Mouse (Mus musculus) limb, embryonic 11.5 days (tissue): ENCODE measurements around the gene Errfi1. TPM values are rescaled to one million over a fixed set of nuclear protein-coding genes. Genes with fewer than 3 reads are reported as not detected.

Experiments used
- ATAC-seq: fragments of 200-750 bp; cut with Nextera tagmentation; 2 replicates; pipeline ENCODE4 v1.8.0; 2017; ENCODE audit warnings: low read depth; ENCODE audit not compliant: insufficient number of reproducible peaks, low FRiP score, low TSS enrichment
- DNase-seq: peaks from one replicate; pipeline ENCODE4 v3.0.0-alpha.2; 2015; ENCODE audit warnings: low spot score
- H3K27ac ChIP-seq: fragments of 300-500 bp; sonication (generic); replicated peaks from 2 replicates; pipeline ENCODE4 v1.5.1; 2014; ENCODE audit warnings: low read depth, mild to moderate bottlenecking, low read length
- H3K27me3 ChIP-seq: fragments of 300-500 bp; sonication (generic); 2 replicates; pipeline ENCODE4 v1.6.1; 2014; ENCODE audit warnings: mild to moderate bottlenecking, low read length, mixed read lengths; ENCODE audit not compliant: control insufficient read depth, insufficient read depth
- H3K36me3 ChIP-seq: fragments of 300-500 bp; sonication (generic); 2 replicates; pipeline ENCODE4 v1.6.1; 2014; ENCODE audit warnings: mild to moderate bottlenecking, low read length, moderate library complexity, mixed read lengths; ENCODE audit not compliant: control insufficient read depth, insufficient read depth
- H3K4me1 ChIP-seq: fragments of 300-500 bp; sonication (generic); 2 replicates; pipeline ENCODE4 v1.6.1; 2014; ENCODE audit warnings: low read length, mixed read lengths; ENCODE audit not compliant: control insufficient read depth, insufficient read depth
- H3K4me2 ChIP-seq: fragments of 300-500 bp; sonication (generic); 2 replicates; pipeline ENCODE4 v1.6.1; 2014; ENCODE audit warnings: low read depth, mild to moderate bottlenecking, moderate library complexity; ENCODE audit not compliant: severe bottlenecking
- H3K4me3 ChIP-seq: fragments of 300-500 bp; sonication (generic); 2 replicates; pipeline ENCODE4 v1.5.1; 2014; ENCODE audit warnings: low read depth, low read length
- H3K9ac ChIP-seq: fragments of 300-500 bp; sonication (generic); 2 replicates; pipeline ENCODE4 v1.6.1; 2014; ENCODE audit warnings: mild to moderate bottlenecking, low read length
- H3K9me3 ChIP-seq: fragments of 300-500 bp; sonication (generic); 2 replicates; pipeline ENCODE4 v1.6.1; 2016; ENCODE audit warnings: low read length; ENCODE audit not compliant: control insufficient read depth
- WGBS: fragments of 180-500 bp; shearing (Covaris S2); extraction: QIAGEN DNeasy Blood & Tissue Kit; methylation state at CpG from one replicate; pipeline ENCODE4 v1.1.7; 2014; 5-methylcytosine and 5-hydroxymethylcytosine counted together
- polyA plus RNA-seq: library from polyadenylated mRNA; unstranded; fragments of >200 nt; fragmentation: Nextera tagmentation; extraction: Ambion mirVana; gene quantifications from 2 replicates; pipeline ENCODE4 v1.2.1, GENCODE M21; 2014

The Errfi1 gene
- polyA plus RNA-seq, 1 experiment from 2014 or later: 34.7 TPM

GRCm38 (mm10) chr4:150917336-150918027 lies 63.8 kb downstream of the Errfi1 start:
- no peak overlapping the region for H3K4me2 ChIP-seq
- no peak overlapping the region for H3K4me3 ChIP-seq
- ATAC-seq (no peak), DNase-seq (no peak)
- no peak overlapping the region for H3K9ac ChIP-seq
- no peak overlapping the region for H3K27ac ChIP-seq
- peaks cover 9% of the 10 kb centered on the region; the same call in 1 of the 2 replicates for H3K4me1 ChIP-seq
- WGBS: 76% methylated on average over 8 of the region's 8 CpGs
- H3K36me3 ChIP-seq: no peaks in the 10 kb centered on the region
- H3K9me3 ChIP-seq: no peaks in the 10 kb centered on the region
- no peaks in the 10 kb centered on the region for H3K27me3 ChIP-seq

Other genes with a start within 250 kb of the Errfi1 start
- 0.73 and 1.0 TPM in 2 replicates for gene Slc45a1, start 201.7 kb upstream of the Errfi1 start, polyA plus RNA-seq
- gene Park7, start 60.5 kb downstream of the Errfi1 start, polyA plus RNA-seq: 486 and 501 TPM in 2 replicates
- 0.69 and 0.72 TPM in 2 replicates for gene Tnfrsf9, start 60.6 kb downstream of the Errfi1 start, polyA plus RNA-seq
- gene Uts2, start 143.2 kb downstream of the Errfi1 start, polyA plus RNA-seq: not detected in 2 replicates
- 6.7 and 7.5 TPM in 2 replicates for gene Per3, start 190.7 kb downstream of the Errfi1 start, polyA plus RNA-seq
- 87.8 and 93.6 TPM in 2 replicates for gene Vamp3, start 204.0 kb downstream of the Errfi1 start, polyA plus RNA-seq
- gene Gm13090, start 235.7 kb downstream of the Errfi1 start, polyA plus RNA-seq: 0.21 TPM in 1 of 2 replicates, not detected in the other